Mouse (Mus musculus) E14TG2a.4 (cell line): ENCODE results near the gene Mllt6.

Source experiments
- CTCF ChIP-seq: conservative IDR thresholded peaks from 2 replicates; pipeline ENCODE4 v1.5.1; 2014; ENCODE audit warnings: low read length
- NANOG ChIP-seq: IDR thresholded peaks from 2 replicates; pipeline ENCODE4 v1.6.1; 2014; ENCODE audit warnings: borderline replicate concordance, low read length, mixed read lengths

DNA sequence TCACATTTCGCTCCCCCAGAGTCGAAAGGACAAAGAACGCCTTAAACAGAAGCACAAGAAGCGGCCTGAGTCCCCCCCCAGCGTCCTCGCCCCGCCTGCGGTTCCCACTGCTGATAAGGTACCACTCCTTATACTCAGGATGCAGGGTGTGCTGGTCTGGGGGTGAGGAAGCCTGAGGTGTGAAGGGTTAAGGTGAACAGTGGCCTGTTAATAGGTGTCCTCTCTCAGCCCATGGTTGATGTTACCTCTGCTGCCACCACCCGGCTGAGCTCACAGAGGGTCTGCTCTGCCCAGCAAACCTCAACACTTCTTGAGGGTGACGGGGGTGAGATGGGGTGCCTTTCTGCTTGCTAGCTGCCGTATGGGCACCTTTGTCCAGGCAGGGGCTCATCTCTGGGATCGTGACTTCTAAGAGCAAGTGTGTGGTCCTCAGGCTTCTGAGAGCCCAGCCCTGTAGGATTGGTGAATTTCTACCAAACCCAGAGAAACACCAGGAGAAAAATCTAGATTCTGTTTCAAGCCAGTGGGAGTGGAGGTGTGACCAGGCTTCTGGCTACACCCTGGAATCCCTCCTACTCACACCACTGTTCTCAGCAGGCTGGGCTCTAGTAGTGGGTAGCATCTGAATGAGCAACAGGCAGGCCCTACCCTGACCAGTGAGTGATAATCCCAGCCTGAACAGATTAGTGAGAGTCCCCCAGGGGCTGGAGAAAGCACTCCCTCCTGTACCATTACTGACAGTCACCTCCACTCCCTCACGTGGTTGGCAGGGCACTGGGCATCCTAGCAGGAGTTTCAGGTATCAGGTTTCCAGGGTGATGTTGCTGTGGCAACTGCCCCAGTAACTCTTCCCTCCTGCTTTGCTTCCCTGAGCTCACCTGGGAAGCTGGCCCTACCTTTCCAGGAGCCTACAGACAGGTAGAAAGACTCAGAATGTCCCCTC is 7.3 kb downstream of the Mllt6 start:
- TF ChIP-seq CTCF (no peak), NANOG (no peak)
